Mouse (Mus musculus) CD4-positive, CD25-positive, alpha-beta regulatory T cell, adult 4 months (primary cell): Measurements from ENCODE around the gene Mcts1. TPM values are rescaled to one million over a fixed set of nuclear protein-coding genes. Genes with fewer than 3 reads are reported as not detected.

Experiments used
- ATAC-seq: one replicate; pipeline ENCODE4 v1.8.0; 2017
- polyA plus RNA-seq, 2 experiments: library from polyadenylated mRNA; unstranded; fragments of 100-300 nt; shearing (Covaris generic); gene quantifications; one replicate each; pipeline ENCODE4 v1.2.1; 2017

Mcts1 gene
- 100 to 1,000 TPM; 110 to 133 TPM for polyA plus RNA-seq

DNA sequence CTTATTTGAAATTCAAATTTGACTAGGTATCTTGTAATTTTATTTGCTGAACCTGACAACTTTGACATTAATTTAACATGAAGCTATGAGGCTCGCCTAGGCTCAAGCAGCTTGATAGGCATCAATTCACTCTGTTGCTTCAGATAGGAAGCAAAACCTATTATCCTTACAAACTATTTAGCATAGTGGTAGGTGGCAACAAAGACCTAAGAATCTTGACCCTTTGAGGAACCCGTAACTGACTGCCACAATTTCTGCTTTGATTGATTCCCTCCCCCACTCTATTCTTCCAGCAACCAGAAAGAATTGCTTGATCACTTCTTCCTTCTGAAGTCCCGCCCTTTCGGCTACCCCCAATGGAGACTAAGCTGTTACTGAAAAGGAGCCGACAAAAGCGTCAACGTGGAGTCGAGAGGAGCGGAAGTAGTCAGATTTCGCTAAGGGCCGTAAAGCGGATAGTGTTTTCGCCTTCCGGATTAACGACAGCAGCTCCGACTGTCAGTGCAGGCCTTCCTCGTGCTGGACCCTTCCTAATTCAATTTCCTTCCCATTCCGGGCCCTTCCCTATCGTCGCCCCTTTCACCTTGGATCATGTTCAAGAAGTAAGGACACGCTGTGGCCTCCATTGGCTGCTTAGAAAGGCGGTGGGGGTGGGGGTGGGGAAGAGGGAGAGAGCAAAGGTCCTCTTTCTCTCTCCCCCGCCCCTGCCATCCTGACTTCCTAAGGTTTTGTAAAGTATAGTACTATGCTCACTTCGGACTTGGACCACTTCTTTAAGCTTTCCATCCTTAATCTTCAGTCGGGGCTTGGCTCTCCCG is at the start of gene Mcts1:
Gene Mcts1, plus strand, starts transcription at position 402 of the 818 bp plus-strand sequence.
- ATAC-seq: peak; percentile 97

DNA sequence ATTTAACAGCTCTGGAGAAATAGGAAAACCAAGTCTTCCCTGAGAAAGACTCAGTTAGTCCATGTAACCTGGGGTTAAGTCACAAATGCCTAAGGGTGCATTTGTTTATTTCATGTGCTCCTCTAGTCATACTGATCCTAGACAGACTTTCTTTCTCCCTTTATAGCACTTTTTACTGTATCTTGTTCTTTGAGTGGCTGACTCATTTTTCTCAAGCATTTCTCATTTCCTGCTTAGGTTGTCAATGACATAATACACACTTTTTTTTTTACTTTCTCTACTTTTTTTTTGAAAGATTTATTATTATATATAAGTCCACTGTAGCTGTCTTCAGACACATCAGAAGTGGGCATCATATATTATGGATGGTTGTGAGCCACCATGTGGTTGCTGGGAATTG is 47.1 kb upstream of the Mcts1 start:
- ATAC-seq: peak; percentile 53

DNA sequence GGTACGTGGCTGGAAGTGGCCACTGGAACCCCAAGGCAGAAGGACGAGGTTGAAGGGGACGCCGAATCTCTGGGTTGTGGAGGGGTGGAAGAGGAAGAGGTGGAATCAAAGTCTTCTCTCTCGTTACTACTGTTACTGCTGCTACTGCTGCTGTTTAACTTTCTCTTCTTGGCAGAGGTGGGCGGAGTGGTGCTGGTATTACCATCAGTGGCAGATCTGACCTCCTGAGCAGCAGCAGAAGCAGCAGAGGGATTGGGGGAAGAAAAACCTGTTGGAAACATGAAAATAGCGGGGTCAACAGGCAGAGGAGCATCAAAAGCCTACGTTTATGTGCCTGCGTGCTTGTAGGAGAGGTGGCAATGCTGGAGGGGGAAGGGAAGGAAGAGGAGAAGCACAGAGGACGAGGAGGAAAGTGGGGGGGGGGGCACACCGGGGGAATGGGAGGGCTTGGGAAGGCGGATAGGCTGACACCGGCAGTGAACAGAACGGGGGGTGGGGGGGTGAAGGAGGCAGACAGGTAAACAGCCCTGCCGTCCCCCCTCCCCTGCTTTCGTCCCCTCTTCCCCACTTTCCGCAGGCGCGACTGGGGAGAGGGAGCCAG is 36.3 kb upstream of the Mcts1 start:
- peak; percentile 17 for ATAC-seq

DNA sequence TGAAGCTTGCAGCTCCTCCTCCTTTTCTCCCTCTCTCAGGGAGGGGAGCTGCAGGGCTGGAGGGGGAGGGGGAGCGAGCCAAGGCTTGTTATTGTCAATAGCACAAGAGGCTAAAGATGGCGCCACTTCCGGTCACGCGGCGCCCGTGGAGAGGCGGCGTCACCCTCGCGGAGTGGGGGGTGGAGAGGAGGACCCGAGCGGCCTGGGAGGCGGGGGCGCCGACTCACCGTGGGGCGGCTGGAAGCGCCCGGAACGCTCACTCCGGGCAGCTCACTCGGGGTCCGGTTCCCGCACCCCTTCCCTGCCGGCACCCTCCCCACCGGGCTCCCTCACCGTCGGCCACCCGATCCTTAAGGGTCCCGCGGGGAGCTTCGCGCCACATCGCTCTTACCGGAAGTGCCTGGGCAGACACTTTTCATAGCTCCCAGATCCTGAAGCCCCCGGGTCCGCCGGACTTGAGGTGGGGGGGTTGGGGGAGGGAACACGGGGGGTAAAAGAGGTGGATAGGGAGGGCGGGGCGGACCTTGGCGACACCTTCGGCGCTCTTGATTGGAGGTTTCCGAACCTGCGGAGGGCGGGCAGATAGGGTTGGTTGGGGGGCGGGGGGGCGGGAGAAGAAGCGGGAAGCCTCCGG is 35.7 kb upstream of the Mcts1 start:
- ATAC-seq: peak; percentile 82

DNA sequence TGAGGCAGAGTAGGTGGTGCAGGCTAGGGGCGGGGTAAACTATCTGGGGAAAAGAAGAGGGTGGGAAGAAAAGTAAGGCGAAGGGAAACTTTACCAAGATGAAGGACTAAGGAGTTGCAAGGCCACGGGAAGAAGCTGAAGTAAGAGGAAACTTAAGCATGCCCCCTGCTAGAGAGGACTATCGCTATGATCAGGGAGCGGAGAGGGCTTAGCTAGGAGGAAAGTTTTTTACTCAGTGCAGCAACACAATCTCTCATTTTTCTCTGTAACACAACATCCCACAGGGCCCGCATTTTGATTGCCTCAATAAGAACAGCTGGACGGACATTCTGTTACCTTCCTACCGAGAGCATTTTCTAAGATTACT is 35.2 kb upstream of the Mcts1 start:
- peak; percentile 16 for ATAC-seq

DNA sequence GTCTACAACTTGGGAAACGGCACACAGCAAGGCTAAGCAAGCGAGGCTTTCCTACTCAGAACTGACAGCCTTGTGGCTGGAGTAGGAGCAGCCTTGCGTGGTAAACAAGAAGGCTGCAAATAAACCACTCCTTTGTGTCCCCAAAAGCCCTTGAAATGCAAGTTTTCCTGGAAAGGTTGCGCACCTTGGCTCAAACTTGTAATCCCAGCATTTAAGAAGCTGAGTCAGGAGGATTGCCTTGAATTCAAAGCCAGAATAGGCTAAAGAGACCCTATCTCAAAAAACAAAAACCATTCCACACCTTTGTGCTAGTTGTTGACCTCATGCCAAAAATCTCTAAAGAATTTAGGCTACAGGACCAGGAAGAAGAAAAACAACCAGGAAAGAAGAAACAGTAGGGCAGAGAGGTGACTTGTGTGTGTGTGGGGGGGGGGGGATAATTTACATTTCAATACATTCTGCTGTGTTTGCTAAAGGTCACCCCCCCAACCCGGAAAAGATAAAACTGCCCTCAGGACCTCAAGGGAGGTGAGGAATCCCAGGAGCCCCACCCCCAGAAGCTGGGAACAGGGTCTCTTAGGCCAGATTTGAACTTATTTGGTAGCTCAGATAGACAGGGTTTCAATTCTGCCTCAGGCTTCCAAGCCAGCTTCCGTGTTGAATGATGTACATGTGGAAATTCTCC is 33.7 kb upstream of the Mcts1 start:
- no peak for ATAC-seq

DNA sequence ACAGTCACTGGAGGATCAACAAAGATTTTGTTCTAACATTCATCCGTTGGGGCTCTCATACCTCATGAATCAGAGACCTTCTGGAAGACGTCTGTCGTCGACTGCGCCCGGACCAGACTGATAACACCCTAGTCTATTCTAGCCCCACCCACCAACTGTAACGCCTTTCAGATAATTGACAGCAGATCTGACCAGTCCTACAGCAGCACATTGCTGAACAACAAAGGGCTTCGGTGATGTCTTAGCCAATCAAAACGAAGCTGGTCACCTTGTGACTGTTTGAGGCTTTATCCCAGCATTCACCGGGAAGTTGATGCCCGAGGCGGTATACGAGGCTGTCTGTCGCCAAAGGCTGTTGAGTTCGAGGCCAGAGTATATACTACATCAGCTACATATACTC is 24.3 kb upstream of the Mcts1 start, which contains the start of gene Cul4b:
Gene Cul4b, minus strand, starts transcription at position 119 of the 400 bp plus-strand sequence.
- no peak for ATAC-seq

DNA sequence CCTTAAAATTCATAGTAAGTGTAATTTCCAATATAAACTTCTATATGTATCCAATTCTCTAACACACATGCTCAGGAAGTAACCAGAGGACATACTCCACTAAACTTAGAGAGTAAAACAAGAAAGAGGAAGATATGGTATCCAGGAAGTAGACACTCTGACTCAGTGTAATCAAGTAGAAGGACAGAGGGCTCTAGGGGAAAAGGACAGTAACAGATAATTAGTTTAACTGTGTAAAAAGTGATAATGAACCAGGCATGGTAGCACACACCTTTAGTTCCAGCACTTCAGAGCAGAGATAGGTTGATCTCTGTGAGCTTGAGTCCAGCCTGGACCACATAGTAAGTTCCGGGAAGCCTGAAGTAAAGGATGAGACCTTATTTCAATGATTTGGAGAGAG is 19.2 kb upstream of the Mcts1 start:
- ATAC-seq: no peak

DNA sequence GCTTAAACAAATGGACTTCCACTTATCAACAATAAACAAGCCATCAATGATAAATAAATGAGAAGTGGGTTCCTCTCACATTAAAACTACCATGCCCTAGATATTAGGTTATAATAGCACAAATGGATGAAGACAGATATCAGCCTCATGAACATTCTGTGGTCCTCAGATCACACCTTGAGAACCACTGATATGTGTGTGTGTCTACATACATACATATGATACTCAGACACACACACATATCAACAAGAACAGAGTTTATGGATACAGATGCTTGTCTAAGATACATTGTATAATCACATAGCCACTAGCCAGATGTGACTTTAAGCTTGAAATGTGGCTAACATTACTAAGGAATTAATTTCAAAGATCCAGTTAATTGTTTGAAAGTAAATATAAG is 17.1 kb upstream of the Mcts1 start:
- ATAC-seq: no peak

DNA sequence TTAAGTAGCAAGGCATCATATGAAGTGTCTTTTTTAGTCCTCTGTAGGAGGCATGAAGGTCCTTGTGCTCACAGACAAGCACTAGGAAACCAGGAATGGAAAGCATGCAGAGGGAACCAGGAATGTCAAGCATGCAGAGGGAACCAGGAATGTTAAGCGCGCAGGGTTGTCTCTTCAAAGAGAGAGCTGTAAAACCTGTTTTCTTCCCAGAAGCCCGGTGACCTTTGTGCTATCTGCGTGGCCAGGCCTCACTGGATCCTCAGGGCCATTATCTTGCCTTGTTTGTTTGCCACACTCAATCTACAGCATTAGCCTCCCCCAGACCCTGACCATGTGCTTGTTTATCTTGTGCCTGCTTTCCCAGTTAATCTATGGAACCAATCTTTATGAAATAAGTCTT is 10.6 kb upstream of the Mcts1 start:
- ATAC-seq: no peak

DNA sequence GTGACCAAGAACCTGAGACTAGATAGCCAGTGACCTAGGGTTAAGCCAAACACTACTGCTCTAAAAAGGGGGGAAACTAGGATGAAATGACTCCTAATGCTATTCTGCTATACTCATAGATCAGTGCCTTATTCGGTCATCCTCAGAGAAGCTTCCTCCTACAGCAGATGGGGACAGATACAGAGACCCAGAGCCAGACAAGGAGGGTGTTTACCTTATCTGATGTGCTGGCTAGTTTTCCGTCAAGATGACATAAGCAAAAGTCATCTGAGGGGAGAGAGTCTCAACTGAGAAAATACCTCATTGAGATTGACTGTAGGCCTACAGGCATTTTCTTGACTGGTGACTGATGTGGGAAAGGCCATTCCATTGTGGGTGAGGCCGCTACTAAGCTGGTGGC is 8.6 kb upstream of the Mcts1 start:
- no peak for ATAC-seq

DNA sequence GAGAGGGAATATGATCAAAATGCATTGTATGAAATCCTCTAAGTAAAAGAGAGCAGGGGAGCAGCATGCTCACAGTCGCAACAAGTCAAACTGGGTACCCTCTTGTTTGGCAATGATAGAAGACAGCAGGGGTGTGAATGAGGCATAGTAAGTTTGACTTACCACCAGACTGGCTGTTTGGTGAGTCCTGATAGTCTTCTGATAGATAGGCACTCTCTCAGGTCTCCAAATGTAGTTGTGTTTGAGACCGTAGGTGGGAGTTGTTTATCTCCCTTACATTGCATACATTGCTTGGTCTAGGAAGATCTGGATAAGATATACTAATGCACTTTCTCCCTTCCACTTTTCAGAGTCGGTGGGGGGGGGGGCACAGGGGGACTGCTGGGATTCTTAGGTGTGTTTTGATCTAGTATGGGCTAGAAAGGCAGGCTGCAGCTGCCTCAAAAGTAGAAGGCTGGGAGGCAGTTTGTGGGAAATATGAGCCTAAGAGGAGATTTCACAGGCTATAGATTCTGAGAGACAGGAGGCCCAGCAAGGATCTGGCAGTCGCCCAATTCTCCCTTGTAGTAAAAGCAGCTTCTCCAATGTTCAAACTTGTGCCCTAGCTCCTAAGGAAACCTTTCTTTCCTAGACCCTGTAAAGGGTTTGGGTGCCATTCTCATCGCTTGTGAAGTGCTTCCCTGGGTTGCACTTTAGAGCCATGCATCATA is 7.0 kb upstream of the Mcts1 start:
- ATAC-seq: no peak

DNA sequence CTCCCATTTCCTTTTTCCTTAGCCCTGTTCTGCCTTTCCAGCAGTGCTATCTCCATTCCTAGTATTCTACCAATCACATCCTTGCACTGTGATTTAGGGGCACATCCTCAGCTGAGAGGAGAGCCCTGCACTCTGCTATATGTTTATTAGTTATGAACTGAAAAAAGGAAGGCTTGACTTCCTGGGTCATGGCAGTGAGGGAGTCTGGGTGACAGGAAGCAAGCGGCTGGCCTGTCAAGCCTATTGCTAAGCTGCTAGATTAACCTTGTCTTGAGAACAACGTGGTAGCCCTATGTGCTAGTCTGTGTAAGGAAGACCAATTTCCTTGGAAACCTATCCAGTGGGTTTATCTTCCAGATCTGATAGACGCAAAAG is 604 bp downstream of the Mcts1 start:
- peak; percentile 70 for ATAC-seq

DNA sequence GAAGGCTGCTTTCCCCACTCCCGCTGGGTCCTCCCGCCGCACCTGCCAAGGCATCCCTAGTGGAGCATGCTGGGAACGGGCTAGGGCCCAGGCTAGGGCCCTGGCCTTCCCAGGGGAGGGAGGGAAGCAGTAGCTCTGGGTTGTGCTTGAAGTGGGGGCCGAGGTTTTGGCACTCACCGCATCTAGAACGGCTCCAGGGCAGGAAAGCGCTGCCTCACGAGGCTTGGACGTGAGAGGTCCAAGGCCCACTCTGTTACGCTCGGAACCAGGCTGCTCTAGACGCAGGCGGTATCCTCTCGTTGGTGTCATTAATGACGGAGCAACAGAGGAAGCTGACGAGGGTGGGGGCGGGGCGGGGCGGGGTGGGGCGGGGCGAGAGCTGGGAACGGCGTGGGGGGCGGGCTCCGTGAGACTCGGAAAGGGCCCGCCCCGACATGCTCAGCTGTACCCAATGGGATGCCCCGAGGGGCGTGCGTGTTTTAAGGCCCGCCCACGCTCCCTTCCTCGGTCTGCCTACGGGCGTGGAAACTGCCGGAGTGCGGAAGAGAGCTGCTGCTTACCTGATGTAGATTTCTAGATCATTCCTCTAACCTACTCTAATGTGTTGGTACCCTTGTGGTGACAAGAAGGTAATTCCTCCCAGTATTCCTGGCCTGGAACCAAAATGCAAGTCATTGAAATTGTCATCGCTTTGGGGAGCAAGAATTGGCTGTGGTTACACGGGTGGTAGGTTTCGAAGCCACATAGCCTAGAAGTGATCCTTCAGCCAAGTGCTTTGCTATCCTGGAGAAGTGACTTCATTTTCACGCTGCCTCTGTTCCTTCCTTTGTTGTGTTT is 34.6 kb downstream of the Mcts1 start, which contains the start of gene C1galt1c1:
Gene C1galt1c1, minus strand, starts transcription at position 287 of the 837 bp plus-strand sequence.
- peak; percentile 96 for ATAC-seq

DNA sequence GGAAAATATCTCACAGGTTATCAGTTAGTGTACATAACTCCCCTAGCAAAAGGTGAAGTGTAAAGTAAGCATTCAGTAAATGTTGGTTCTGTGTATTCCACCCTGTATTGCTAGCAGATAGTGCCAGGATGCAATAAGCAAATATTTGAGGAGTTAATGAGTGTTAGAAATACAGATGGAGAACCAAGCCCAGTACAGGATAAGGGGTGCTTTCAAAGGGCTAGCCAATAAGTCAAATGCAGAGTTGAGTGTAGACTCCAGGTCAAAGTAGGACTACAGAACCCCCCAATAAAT is 35.2 kb downstream of the Mcts1 start:
- no peak for ATAC-seq

DNA sequence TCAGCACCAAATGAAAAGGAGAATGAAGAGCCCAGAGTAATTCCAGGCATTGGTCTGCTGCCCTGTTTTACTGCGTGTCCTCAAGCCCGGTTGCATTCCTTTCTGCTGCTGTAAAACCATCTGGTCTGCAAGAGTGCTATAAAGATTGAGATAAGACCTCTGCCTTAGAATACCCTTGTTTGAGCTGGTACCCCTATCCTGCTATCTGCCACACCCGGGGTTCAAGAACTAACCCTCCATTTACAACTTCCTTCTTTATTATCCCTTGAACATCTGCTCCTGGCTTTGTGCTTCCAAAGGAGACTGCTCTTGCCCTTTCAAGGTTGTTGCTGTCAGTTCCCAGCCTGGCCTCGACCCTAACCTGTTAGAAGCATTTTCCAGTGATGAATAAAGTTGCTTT is 41.1 kb downstream of the Mcts1 start:
- no peak for ATAC-seq

DNA sequence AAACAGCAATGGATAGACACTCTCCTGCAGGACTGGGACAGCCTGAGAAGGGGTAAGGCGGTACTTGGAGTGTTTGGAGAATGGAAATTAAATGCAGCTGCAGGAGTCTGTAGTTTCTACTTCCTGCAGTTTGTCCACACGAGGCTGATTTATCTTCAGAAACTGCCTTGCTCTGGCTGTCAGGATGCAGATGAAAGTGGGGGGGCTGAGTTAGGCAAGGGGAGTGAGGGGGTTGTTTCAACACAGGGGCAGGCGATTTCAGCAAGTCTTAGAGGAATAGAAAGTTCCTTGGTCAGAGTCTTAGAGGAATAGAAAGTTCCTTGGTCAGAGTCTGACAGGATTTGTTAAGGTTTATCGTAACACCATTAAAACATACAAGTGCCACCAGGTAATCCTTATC is 41.8 kb downstream of the Mcts1 start:
- ATAC-seq: no peak

DNA sequence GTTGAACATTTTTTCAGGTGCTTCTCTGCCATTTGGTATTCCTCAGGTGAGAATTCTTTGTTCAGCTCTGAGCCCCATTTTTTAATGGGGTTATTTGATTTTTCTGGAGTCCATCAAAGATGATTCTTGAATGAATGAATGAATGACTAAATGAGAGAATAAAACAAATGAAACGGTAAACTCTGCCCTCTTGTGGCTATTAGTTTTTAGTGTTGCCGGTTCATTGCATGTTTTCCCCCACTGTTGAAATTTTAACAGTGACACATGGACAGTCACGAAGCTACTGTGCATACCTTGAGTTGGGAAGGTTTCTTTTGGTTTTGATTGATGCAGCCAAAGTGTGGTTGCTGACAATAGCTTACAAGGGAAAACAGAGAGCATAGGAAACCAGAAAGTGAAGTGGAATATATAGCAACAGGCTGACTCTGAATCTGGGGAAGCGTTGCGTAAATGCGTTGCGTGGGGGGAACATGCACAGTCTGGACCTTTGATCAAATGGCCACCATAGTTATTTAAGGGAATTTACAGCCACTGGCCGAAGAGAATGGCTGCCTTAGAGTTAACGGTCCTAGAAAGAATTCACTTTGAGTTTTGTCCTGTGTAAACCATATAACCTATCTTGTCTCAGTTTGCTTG is 50.1 kb downstream of the Mcts1 start:
- ATAC-seq: no peak

DNA sequence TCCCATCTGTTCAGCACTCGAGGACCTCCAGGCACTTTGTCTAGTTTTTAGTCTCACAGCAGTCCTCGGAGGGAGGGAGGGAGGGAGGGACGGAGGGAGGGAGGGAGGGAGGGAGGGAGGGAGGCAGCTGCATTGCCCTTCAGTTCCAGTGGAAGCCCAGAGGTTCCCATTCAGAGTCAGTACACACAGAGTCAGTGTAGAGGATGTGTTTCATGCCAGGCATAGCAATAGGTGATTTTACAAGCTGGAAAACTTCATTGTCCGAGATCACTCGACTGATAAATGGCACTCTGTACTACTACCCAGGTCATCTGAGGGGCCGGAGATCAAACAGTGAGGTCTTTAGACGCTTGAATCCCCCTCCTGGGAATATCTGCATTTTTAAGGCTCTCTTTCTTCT is 50.8 kb downstream of the Mcts1 start:
- ATAC-seq: no peak

DNA sequence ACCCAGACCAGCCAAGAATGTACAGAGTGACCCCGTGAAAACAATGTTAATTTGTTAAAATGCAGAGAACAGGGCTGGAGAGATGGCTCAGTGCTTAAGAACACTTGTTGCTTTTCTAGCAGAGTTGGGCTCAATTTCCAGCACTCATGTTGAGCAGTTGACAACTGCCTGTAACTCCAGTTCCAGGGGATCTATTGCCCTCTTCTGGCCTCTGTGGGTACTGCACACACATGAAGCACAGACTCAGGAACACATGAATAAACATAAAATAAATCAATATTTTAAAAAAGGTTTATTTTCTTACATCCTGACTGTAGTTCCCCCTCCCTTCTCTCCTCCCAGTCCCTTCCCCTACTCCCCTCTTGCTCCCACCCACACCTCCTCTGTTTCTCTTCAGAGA is 52.8 kb downstream of the Mcts1 start:
- ATAC-seq: no peak

DNA sequence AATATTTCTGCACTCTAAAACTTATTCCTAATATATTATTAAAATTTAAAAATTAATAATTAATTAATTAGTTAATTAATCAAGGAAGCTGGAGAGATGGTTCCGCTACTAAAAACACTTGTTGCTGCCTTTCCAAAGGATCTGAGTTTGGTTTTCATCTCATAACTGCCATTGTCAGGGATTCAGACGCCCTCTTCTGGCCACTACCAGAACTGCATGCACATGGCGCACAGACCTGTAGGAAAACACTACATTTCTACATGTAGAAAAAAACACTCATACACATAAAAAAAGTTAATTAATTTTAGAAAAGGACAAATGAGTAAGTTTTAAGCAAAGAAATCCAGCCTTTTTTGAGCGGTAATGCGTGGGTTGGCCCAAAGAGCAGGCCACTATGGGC is 54.3 kb downstream of the Mcts1 start:
- ATAC-seq: no peak
